Mouse (Mus musculus): ENCODE measurements around the gene Gm20388. TPM values are rescaled to one million over a fixed set of nuclear protein-coding genes. Genes with fewer than 3 reads are reported as not detected.

Gm20388 gene
- polyA plus RNA-seq, 1 experiment from 2014 or later, result not detected

- Histone ChIP-seq H3K4me3 (no peak overlapping the region), H3K4me1 (peaks cover 23% of the 10 kb centered on the region), H3K9me3 (no peaks in the 10 kb centered on the region), H3K9ac (no peak overlapping the region), H3K36me3 (no peaks in the 10 kb centered on the region), H3K27me3 (0 out of 2 replicates have a peak, but pooled peaks cover 4% of the 10 kb centered on the region), H3K4me2 (no peak overlapping the region; the same call in 1 of the 2 replicates), H3K27ac (no peak overlapping the region)
- ATAC-seq (ENCODE audit: insufficient number of reproducible peaks, insufficient read depth, low FRiP score, low TSS enrichment, low read depth), result no peak
- WGBS, result 31% methylated on average over 7 of the region's 7 CpGs
Measured at GRCm38 (mm10) chr8:124200400-124200799, 4289.8 kb downstream of the Gm20388 start.

- Histone ChIP-seq H3K4me3 (no peak overlapping the region), H3K4me1 (peaks cover 12% of the 10 kb centered on the region), H3K27ac (no peak overlapping the region), H3K27me3 (0 out of 2 replicates have a peak, but pooled peaks cover 4% of the 10 kb centered on the region), H3K9ac (no peak overlapping the region), H3K4me2 (no peak overlapping the region), H3K36me3 (no peaks in the 10 kb centered on the region), H3K9me3 (no peaks in the 10 kb centered on the region)
- WGBS, result 82% methylated on average over 8 of the region's 8 CpGs
- no peak for ATAC-seq (ENCODE audit: insufficient number of reproducible peaks, insufficient read depth, low FRiP score, low TSS enrichment, low read depth)
Measured at GRCm38 (mm10) chr8:124201706-124202105, 4291.1 kb downstream of the Gm20388 start.

- no peak for ATAC-seq (ENCODE audit: insufficient number of reproducible peaks, insufficient read depth, low FRiP score, low TSS enrichment, low read depth)
- Histone ChIP-seq H3K27ac (no peak overlapping the region), H3K27me3 (0 out of 2 replicates have a peak, but pooled peaks cover 4% of the 10 kb centered on the region), H3K4me1 (peaks cover 6% of the 10 kb centered on the region), H3K9me3 (no peaks in the 10 kb centered on the region), H3K4me3 (no peak overlapping the region), H3K4me2 (no peak overlapping the region), H3K9ac (no peak overlapping the region), H3K36me3 (no peaks in the 10 kb centered on the region)
- whole genome bisulfite sequencing, result 84% methylated on average over 5 of the region's 5 CpGs
Measured at GRCm38 (mm10) chr8:124202895-124203294, 4292.3 kb downstream of the Gm20388 start.

- Histone ChIP-seq H3K9me3 (no peaks in the 10 kb centered on the region), H3K4me1 (peaks cover 6% of the 10 kb centered on the region), H3K36me3 (no peaks in the 10 kb centered on the region), H3K9ac (no peak overlapping the region), H3K27ac (no peak overlapping the region), H3K27me3 (no peaks in the 10 kb centered on the region), H3K4me3 (no peak overlapping the region), H3K4me2 (no peak overlapping the region)
- no peak for ATAC-seq (ENCODE audit: insufficient number of reproducible peaks, insufficient read depth, low FRiP score, low TSS enrichment, low read depth)
- WGBS, result 81% methylated on average over 13 of the region's 13 CpGs
Measured at GRCm38 (mm10) chr8:124204001-124204601, 4293.5 kb downstream of the Gm20388 start.

- Histone ChIP-seq H3K9me3 (no peaks in the 10 kb centered on the region), H3K4me1 (no peaks in the 10 kb centered on the region), H3K36me3 (no peaks in the 10 kb centered on the region), H3K27me3 (no peaks in the 10 kb centered on the region), H3K4me2 (no peak overlapping the region), H3K4me3 (no peak overlapping the region), H3K27ac (no peak overlapping the region), H3K9ac (no peak overlapping the region)
- no peak for ATAC-seq (ENCODE audit: insufficient number of reproducible peaks, insufficient read depth, low FRiP score, low TSS enrichment, low read depth)
- whole genome bisulfite sequencing, result 82% methylated on average over 2 of the region's 2 CpGs
Measured at GRCm38 (mm10) chr8:124212148-124212547, 4301.5 kb downstream of the Gm20388 start.

GRCm38 (mm10) chr8:124216951-124217350, 4306.3 kb downstream of the Gm20388 start:
- H3K27me3 ChIP-seq, result no peaks in the 10 kb centered on the region
- H3K4me2 ChIP-seq, result no peak overlapping the region
- H3K9ac ChIP-seq, result no peak overlapping the region
- no peak overlapping the region for H3K4me3 ChIP-seq
- no peaks in the 10 kb centered on the region for H3K36me3 ChIP-seq
- H3K4me1 ChIP-seq, result peaks cover 4% of the 10 kb centered on the region; the same call in 1 of the 2 replicates
- no peak for ATAC-seq (ENCODE audit: insufficient number of reproducible peaks, insufficient read depth, low FRiP score, low TSS enrichment, low read depth)
- no peaks in the 10 kb centered on the region for H3K9me3 ChIP-seq
- H3K27ac ChIP-seq, result no peak overlapping the region

- no peaks in the 10 kb centered on the region for H3K36me3 ChIP-seq
- WGBS, result 60% methylated on average over 2 of the region's 2 CpGs
- H3K9me3 ChIP-seq, result no peaks in the 10 kb centered on the region
- no peak overlapping the region for H3K4me2 ChIP-seq
- no peaks in the 10 kb centered on the region for H3K27me3 ChIP-seq
- no peak overlapping the region for H3K9ac ChIP-seq
- no peak overlapping the region for H3K4me3 ChIP-seq
- no peak for ATAC-seq (ENCODE audit: insufficient number of reproducible peaks, insufficient read depth, low FRiP score, low TSS enrichment, low read depth)
- peaks cover 28% of the 10 kb centered on the region for H3K4me1 ChIP-seq
- H3K27ac ChIP-seq, result no peak overlapping the region
Measured at GRCm38 (mm10) chr8:124229883-124230282, 4319.2 kb downstream of the Gm20388 start.

GRCm38 (mm10) chr8:124230496-124231175, 4320.0 kb downstream of the Gm20388 start:
- Histone ChIP-seq H3K4me3 (peak overlapping the region; percentile 89), H3K4me2 (peak overlapping the region; percentile 97), H3K27ac (no peak overlapping the region), H3K36me3 (no peaks in the 10 kb centered on the region), H3K9me3 (no peaks in the 10 kb centered on the region), H3K4me1 (peaks cover 28% of the 10 kb centered on the region), H3K27me3 (no peaks in the 10 kb centered on the region), H3K9ac (no peak overlapping the region)
- no peak for ATAC-seq (ENCODE audit: insufficient number of reproducible peaks, insufficient read depth, low FRiP score, low TSS enrichment, low read depth)
- WGBS, result 49% methylated on average over 8 of the region's 8 CpGs

- peak; percentile 78 for ATAC-seq (ENCODE audit: insufficient number of reproducible peaks, insufficient read depth, low FRiP score, low TSS enrichment, low read depth)
- no peaks in the 10 kb centered on the region for H3K9me3 ChIP-seq
- H3K27me3 ChIP-seq, result no peaks in the 10 kb centered on the region
- peaks cover 28% of the 10 kb centered on the region for H3K4me1 ChIP-seq
- H3K9ac ChIP-seq, result peak within 1 kb of the TSS; percentile 92
- under 1% methylated on average over 52 of the region's 53 CpGs for WGBS
- peak within 1 kb of the TSS; percentile 89 for H3K4me3 ChIP-seq
- H3K4me2 ChIP-seq, result peak within 1 kb of the TSS; percentile 97
- no peak within 1 kb of the TSS; the same call in 1 of the 2 replicates for H3K27ac ChIP-seq
- H3K36me3 ChIP-seq, result no peaks in the 10 kb centered on the region
Measured at GRCm38 (mm10) chr8:124231176-124231484, 4320.5 kb downstream of the Gm20388 start, which contains the start of gene Galnt2. Gene Galnt2 (plus strand): TSS chr8:124231391.

- H3K9ac ChIP-seq, result peak overlapping the region; percentile 92
- H3K9me3 ChIP-seq, result no peaks in the 10 kb centered on the region
- H3K27ac ChIP-seq, result no peak overlapping the region; the same call in 1 of the 2 replicates
- peak overlapping the region; percentile 89 for H3K4me3 ChIP-seq
- no peaks in the 10 kb centered on the region for H3K27me3 ChIP-seq
- no peaks in the 10 kb centered on the region for H3K36me3 ChIP-seq
- WGBS, result under 1% methylated on average over 71 of the region's 83 CpGs
- peaks cover 28% of the 10 kb centered on the region for H3K4me1 ChIP-seq
- ATAC-seq (ENCODE audit: insufficient number of reproducible peaks, insufficient read depth, low FRiP score, low TSS enrichment, low read depth), result peak; percentile 77
- peak overlapping the region; percentile 97 for H3K4me2 ChIP-seq
Measured at GRCm38 (mm10) chr8:124231485-124232279, 4321.0 kb downstream of the Gm20388 start.

- ATAC-seq (ENCODE audit: insufficient number of reproducible peaks, insufficient read depth, low FRiP score, low TSS enrichment, low read depth), result no peak
- Histone ChIP-seq H3K9me3 (no peaks in the 10 kb centered on the region), H3K27me3 (no peaks in the 10 kb centered on the region), H3K36me3 (no peaks in the 10 kb centered on the region), H3K27ac (no peak overlapping the region), H3K4me1 (peaks cover 31% of the 10 kb centered on the region), H3K4me2 (peak overlapping the region; percentile 97), H3K9ac (peak overlapping the region; percentile 92), H3K4me3 (peak overlapping the region; percentile 89)
- WGBS, result 5% methylated on average over 18 of the region's 18 CpGs
Measured at GRCm38 (mm10) chr8:124232280-124232600, 4321.6 kb downstream of the Gm20388 start.
